Mouse (Mus musculus) limb, embryonic 15.5 days (tissue): ENCODE measurements at regions not wholly inside any gene's neighbourhood (a gene's known extent, or its start where the extent isn't known, plus 50 kb on each side); places are given as distances from the start of the nearest gene placed in this dataset.

Source experiments
- ATAC-seq: fragments of 200-750 bp; cut with Nextera tagmentation; 2 replicates; pipeline ENCODE4 v1.8.0; 2017; ENCODE audit warnings: low read depth, moderate TSS enrichment; ENCODE audit not compliant: insufficient number of reproducible peaks, low FRiP score, low TSS enrichment
- H3K27ac ChIP-seq: fragments of 300-500 bp; sonication (generic); 2 replicates; pipeline ENCODE4 v1.5.1; 2015; ENCODE audit warnings: moderate library complexity, mild to moderate bottlenecking, inconsistent platforms
- H3K27me3 ChIP-seq: fragments of 300-500 bp; sonication (generic); 2 replicates; pipeline ENCODE4 v1.6.1; 2015; ENCODE audit warnings: inconsistent platforms
- H3K36me3 ChIP-seq: fragments of 300-500 bp; sonication (generic); 2 replicates; pipeline ENCODE4 v1.6.1; 2015; ENCODE audit warnings: inconsistent platforms
- H3K4me1 ChIP-seq: fragments of 300-500 bp; sonication (generic); 2 replicates; pipeline ENCODE4 v1.6.1; 2015; ENCODE audit warnings: inconsistent platforms
- H3K4me2 ChIP-seq: fragments of 300-500 bp; sonication (generic); 2 replicates; pipeline ENCODE4 v1.6.1; 2015; ENCODE audit warnings: mild to moderate bottlenecking, inconsistent platforms
- H3K4me3 ChIP-seq: fragments of 300-500 bp; sonication (generic); 2 replicates; pipeline ENCODE4 v1.5.1; 2015; ENCODE audit warnings: mild to moderate bottlenecking, inconsistent platforms
- H3K9ac ChIP-seq: fragments of 300-500 bp; sonication (generic); 2 replicates; pipeline ENCODE4 v1.6.1; 2015; ENCODE audit warnings: inconsistent platforms
- H3K9me3 ChIP-seq: fragments of 300-500 bp; sonication (generic); 2 replicates; pipeline ENCODE4 v1.6.1; 2016; ENCODE audit warnings: inconsistent platforms
- WGBS: fragments of 180-500 bp; shearing (Covaris S2); methylation state at CpG from one replicate; pipeline ENCODE4 v1.1.7; 2015; 5-methylcytosine and 5-hydroxymethylcytosine counted together

GRCm38 (mm10) chr12:95631029-95631428 is 61.0 kb upstream of the Flrt2 start:
- no peak overlapping the region for H3K4me2 ChIP-seq
- no peak overlapping the region for H3K4me3 ChIP-seq
- WGBS = 69% methylated on average over 1 of the region's 1 CpGs
- H3K9ac ChIP-seq = no peak overlapping the region
- no peaks in the 10 kb centered on the region for H3K4me1 ChIP-seq
- no peaks in the 10 kb centered on the region for H3K9me3 ChIP-seq
- no peaks in the 10 kb centered on the region for H3K27me3 ChIP-seq
- no peak overlapping the region for H3K27ac ChIP-seq
- ATAC-seq = no peak
- H3K36me3 ChIP-seq = no peaks in the 10 kb centered on the region

- no peak for ATAC-seq
- no peak overlapping the region for H3K4me3 ChIP-seq
- no peaks in the 10 kb centered on the region for H3K9me3 ChIP-seq
- no peaks in the 10 kb centered on the region for H3K4me1 ChIP-seq
- no peaks in the 10 kb centered on the region for H3K27me3 ChIP-seq
- no peaks in the 10 kb centered on the region for H3K36me3 ChIP-seq
- no peak overlapping the region for H3K4me2 ChIP-seq
- no peak overlapping the region for H3K27ac ChIP-seq
- no peak overlapping the region for H3K9ac ChIP-seq
Measured at GRCm38 (mm10) chr12:95636647-95637046, 55.4 kb upstream of the Flrt2 start.

DNA sequence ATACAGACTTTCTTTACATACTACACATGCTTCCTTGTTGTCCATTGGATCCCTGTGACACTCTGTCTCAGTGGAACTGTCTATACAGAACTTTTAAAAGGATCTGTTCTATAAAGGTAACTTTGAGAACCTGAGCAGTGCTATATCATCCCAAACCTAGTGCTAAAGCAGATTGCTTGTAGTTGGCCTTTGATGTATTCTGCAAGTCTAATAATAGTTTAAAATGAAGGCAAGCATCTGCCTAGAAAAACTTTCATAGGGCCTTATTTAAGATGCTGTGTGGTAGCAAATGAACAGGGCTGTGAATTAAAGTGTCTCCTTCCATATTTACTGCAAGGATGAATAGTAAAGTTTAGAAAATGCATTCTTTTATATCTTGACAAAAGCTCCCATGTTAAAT is 52.1 kb upstream of the Flrt2 start:
- Histone ChIP-seq H3K27ac (no peak overlapping the region), H3K4me2 (no peak overlapping the region), H3K4me3 (no peak overlapping the region), H3K27me3 (no peaks in the 10 kb centered on the region), H3K36me3 (no peaks in the 10 kb centered on the region), H3K9ac (no peak overlapping the region), H3K4me1 (no peaks in the 10 kb centered on the region), H3K9me3 (no peaks in the 10 kb centered on the region)
- ATAC-seq = no peak

DNA sequence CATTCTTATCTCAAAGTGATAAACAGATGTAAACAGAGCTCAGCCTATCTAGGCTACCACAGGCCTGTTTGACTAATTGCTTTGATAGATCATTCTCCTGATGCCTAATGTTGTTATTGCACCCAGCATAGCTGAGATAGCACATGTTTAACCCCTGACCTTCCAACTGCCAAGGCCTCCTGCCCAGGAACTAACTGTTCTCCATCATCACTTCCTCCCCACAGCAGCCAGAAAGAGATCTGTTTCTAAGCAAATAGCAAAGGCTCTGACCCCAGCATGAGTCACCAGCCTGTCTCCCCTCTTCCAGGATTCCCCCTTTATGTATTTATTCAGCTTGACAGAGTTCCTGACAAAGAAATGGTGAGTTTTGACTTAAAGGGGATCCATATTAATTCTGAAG is 50.4 kb upstream of the Flrt2 start:
- H3K9ac ChIP-seq = no peak overlapping the region
- H3K4me1 ChIP-seq = no peaks in the 10 kb centered on the region
- no peak for ATAC-seq
- H3K9me3 ChIP-seq = no peaks in the 10 kb centered on the region
- H3K27me3 ChIP-seq = no peaks in the 10 kb centered on the region
- H3K27ac ChIP-seq = no peak overlapping the region
- H3K4me3 ChIP-seq = no peak overlapping the region
- H3K36me3 ChIP-seq = no peaks in the 10 kb centered on the region
- no peak overlapping the region for H3K4me2 ChIP-seq
